Mouse (Mus musculus) liver, embryonic 13.5 days (tissue): ENCODE data around the gene Cdk5. TPM values are rescaled to one million over a fixed set of nuclear protein-coding genes. Genes with fewer than 3 reads are reported as not detected.

Experiments used
- ATAC-seq: fragments of 200-750 bp; cut with Nextera tagmentation; 2 replicates; pipeline ENCODE4 v1.8.0; 2017; ENCODE audit warnings: low read depth, mild to moderate bottlenecking, moderate number of reproducible peaks, moderate library complexity
- DNase-seq: peaks from one replicate; pipeline ENCODE4 v3.0.0; 2022
- H3K27ac ChIP-seq: fragments of 300-500 bp; sonication (generic); 2 replicates; pipeline ENCODE4 v1.5.1; 2015; ENCODE audit warnings: moderate library complexity, mild to moderate bottlenecking, inconsistent platforms
- H3K27me3 ChIP-seq: fragments of 300-500 bp; sonication (generic); 2 replicates; pipeline ENCODE4 v1.6.1; 2015; ENCODE audit warnings: mild to moderate bottlenecking, inconsistent platforms
- H3K36me3 ChIP-seq: fragments of 300-500 bp; sonication (generic); 2 replicates; pipeline ENCODE4 v1.6.1; 2015; ENCODE audit warnings: mild to moderate bottlenecking, inconsistent platforms
- H3K4me1 ChIP-seq: fragments of 300-500 bp; sonication (generic); replicated peaks from 2 replicates; pipeline ENCODE4 v1.6.1; 2015; ENCODE audit warnings: inconsistent platforms
- H3K4me2 ChIP-seq: fragments of 300-500 bp; sonication (generic); 2 replicates; pipeline ENCODE4 v1.6.1; 2015; ENCODE audit warnings: inconsistent platforms, mild to moderate bottlenecking, moderate library complexity
- H3K4me3 ChIP-seq: fragments of 300-500 bp; sonication (generic); replicated peaks from 2 replicates; pipeline ENCODE4 v1.5.1; 2015; ENCODE audit warnings: mild to moderate bottlenecking, inconsistent platforms
- H3K9ac ChIP-seq: fragments of 300-500 bp; sonication (generic); 2 replicates; pipeline ENCODE4 v1.6.1; 2015; ENCODE audit warnings: mild to moderate bottlenecking, inconsistent platforms
- H3K9me3 ChIP-seq: fragments of 300-500 bp; sonication (generic); replicated peaks from 2 replicates; pipeline ENCODE4 v1.6.1; 2016; ENCODE audit warnings: inconsistent platforms
- WGBS: fragments of 180-500 bp; shearing (Covaris S2); methylation state at CpG from one replicate; pipeline ENCODE4 v1.1.7; 2015; ENCODE audit not compliant: insufficient replicate concordance; 5-methylcytosine and 5-hydroxymethylcytosine counted together
- polyA plus RNA-seq: library from polyadenylated mRNA; unstranded; fragments of >200 nt; fragmentation: Nextera tagmentation; extraction: Ambion mirVana; gene quantifications from 2 replicates; pipeline ENCODE4 v1.2.1, GENCODE M21; 2015

Cdk5 gene
- polyA plus RNA-seq, 1 experiment from 2014 or later: 10.9 TPM

DNA sequence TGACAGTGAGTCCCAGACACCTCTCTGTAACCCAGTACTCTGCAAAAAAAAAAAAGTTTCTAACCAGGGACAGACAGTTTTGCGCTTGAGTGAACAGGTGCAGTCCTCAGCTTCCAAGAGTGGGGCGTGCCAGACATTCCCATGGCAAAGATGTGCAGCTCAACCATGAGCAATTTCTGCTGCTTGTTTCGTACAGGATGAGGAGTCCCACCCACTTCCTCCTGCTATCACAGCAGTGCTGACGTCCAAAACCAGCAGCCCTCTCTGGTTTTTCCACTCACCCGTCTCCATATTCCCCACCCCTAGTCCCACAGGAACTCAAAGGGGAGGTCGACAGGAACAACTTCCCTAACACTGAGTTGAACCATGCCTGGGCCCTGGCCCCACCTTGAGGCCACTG, 38.9 kb downstream of the Cdk5 start:
- Histone ChIP-seq H3K27ac (no peak overlapping the region), H3K27me3 (peaks cover 52% of the 10 kb centered on the region), H3K9ac (no peak overlapping the region), H3K4me3 (no peak overlapping the region), H3K9me3 (no peaks in the 10 kb centered on the region), H3K36me3 (no peaks in the 10 kb centered on the region), H3K4me1 (peaks cover 47% of the 10 kb centered on the region), H3K4me2 (peak overlapping the region; percentile 75; the same call in 1 of the 2 replicates)
- 22% methylated on average over 6 of the region's 6 CpGs for WGBS
- no peak for DNase-seq
- no peak for ATAC-seq

DNA sequence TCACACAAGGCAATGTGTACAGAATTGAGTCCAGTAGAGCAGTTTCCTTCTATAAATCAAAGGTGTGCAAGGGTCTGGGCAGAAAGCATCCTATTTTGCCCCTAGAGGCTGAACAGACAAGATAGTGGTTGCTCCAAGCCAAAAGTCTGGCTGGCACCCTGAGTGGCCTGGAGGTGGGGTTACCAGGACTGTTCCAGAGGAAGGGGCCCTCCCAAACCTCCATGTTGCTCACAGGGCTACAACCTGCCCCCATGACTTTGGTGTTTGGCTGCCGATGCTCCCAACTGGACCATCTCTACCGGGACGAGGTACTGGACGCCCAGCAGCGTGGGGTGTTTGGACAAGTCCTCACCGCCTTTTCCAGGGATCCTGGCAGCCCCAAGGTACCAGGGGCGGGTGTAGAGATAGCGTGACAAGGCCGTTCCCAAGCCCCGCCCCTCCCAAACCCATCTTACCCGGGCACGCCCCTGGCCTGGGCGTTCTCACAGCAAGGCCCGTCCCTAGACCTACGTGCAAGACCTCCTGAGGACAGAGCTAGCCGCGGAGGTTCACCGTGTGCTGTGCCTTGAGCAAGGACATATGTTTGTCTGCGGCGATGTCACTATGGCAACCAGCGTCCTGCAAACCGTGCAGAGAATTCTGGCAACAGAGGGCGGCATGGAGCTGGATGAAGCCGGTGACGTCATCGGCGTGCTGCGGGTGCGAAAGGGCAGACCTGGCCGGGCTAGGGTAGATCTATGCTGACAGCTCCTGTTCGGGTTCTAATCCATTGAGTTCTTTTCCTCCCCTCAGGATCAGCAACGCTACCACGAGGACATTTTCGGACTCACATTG, 40.1 kb downstream of the Cdk5 start:
- peaks cover 38% of the 10 kb centered on the region for H3K4me1 ChIP-seq
- WGBS: 2% methylated on average over 34 of the region's 34 CpGs
- peak; percentile 79 for DNase-seq
- peaks cover 49% of the 10 kb centered on the region for H3K27me3 ChIP-seq
- H3K4me3 ChIP-seq: peak overlapping the region; percentile 60
- H3K36me3 ChIP-seq: no peaks in the 10 kb centered on the region
- peak overlapping the region; percentile 75 for H3K4me2 ChIP-seq
- H3K9ac ChIP-seq: peak overlapping the region; percentile 67
- ATAC-seq: peak; percentile 91
- H3K27ac ChIP-seq: no peak overlapping the region
- H3K9me3 ChIP-seq: no peaks in the 10 kb centered on the region

DNA sequence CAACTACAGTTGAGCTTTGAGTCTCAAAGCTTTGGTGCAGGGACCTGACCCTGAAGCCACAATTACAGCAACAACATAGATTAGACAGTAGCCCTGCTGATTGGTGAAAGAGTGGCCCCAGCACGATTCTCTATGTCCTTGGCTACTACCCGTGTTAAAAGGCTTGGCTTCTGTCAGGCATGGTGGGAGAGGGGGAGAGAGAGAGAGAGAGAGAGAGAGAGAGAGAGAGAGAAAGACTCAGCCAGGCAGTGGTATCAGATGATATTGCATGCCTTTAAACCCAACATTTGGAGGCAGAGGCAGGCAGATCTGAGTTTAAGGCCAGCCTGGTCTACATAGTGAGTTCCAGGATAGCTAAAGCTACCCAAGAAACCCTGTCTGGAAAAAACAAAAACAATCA, 41.3 kb downstream of the Cdk5 start:
- peaks cover 25% of the 10 kb centered on the region for H3K4me1 ChIP-seq
- WGBS: 47% methylated on average over 2 of the region's 2 CpGs
- H3K27me3 ChIP-seq: peaks cover 45% of the 10 kb centered on the region
- no peak overlapping the region for H3K4me3 ChIP-seq
- no peaks in the 10 kb centered on the region for H3K9me3 ChIP-seq
- no peak overlapping the region for H3K4me2 ChIP-seq
- no peak overlapping the region for H3K9ac ChIP-seq
- no peak overlapping the region for H3K27ac ChIP-seq
- DNase-seq: no peak
- ATAC-seq: no peak
- no peaks in the 10 kb centered on the region for H3K36me3 ChIP-seq

DNA sequence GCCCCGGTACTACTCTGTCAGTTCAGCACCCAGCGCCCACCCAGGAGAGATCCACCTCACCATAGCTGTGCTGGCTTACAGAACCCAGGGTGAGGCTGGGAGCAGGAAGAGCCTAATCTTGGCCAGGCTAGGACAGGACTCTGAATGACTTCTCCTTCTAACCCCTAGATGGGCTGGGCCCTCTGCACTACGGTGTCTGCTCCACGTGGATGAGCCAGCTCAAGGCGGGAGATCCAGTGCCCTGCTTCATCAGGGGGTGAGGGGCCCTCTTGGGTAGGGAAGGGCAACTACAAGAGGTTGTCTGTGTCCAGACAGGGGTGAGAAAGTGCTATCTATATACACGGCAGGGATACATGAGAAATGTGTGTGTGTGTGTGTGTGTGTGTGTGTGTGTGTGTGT, 41.8 kb downstream of the Cdk5 start:
- H3K4me1 ChIP-seq: peaks cover 25% of the 10 kb centered on the region
- H3K9ac ChIP-seq: no peak overlapping the region
- no peak overlapping the region for H3K4me3 ChIP-seq
- H3K27me3 ChIP-seq: peaks cover 40% of the 10 kb centered on the region
- 63% methylated on average over 6 of the region's 6 CpGs for WGBS
- H3K27ac ChIP-seq: no peak overlapping the region
- no peak overlapping the region for H3K4me2 ChIP-seq
- DNase-seq: no peak
- H3K36me3 ChIP-seq: no peaks in the 10 kb centered on the region
- H3K9me3 ChIP-seq: no peaks in the 10 kb centered on the region
- ATAC-seq: no peak

DNA sequence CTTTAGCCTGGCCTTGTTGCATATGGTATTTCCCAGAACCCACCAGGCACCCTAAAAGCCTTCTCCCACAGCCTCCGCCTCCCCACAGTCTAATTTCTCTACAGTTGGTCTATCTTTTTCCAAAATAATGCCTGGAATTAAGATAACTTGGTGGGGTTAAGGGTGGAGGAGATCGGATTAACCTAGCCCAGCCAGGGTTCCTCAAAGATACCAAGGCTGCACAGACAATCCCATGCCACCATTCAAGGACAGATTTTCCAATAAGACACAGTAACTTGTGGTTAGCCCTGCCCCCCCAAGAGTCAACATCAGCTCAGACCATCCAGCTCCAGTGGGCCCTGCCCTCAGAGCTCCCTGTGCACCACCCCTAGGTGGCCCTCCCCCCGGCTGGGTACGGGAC, 42.8 kb downstream of the Cdk5 start:
- ATAC-seq (no peak), DNase-seq (no peak)
- H3K4me2 ChIP-seq: no peak overlapping the region

DNA sequence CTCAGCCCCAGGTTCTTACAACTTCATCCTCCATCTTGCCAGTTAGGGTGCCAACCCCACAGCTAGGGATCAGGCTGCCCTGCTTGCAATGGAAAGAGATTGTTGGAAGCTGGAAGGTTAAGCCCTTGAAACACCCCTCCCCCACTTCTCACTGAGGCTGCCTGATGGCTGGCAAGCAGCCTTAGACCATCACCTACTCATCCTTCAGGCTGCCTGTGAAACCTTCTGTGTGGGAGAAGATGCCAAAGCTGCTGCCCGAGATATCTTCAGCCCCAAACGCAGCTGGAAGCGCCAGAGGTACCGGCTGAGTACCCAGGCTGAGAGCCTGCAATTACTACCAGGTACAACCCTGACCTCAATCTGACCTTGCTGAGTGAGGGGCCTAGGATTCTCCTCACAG, 43.8 kb downstream of the Cdk5 start:
- Histone ChIP-seq H3K27ac (no peak overlapping the region), H3K27me3 (peaks cover 26% of the 10 kb centered on the region), H3K9me3 (no peaks in the 10 kb centered on the region), H3K4me3 (no peak overlapping the region), H3K4me1 (peaks cover 17% of the 10 kb centered on the region), H3K9ac (no peak overlapping the region), H3K4me2 (no peak overlapping the region), H3K36me3 (no peaks in the 10 kb centered on the region)
- ATAC-seq (no peak), DNase-seq (no peak)
- 70% methylated on average over 4 of the region's 4 CpGs for WGBS

More for the DNA sequence above, 42.8 kb downstream of the Cdk5 start:
- Histone ChIP-seq H3K4me3 (no peak overlapping the region), H3K27me3 (peaks cover 30% of the 10 kb centered on the region), H3K4me1 (peaks cover 25% of the 10 kb centered on the region), H3K9ac (no peak overlapping the region), H3K36me3 (no peaks in the 10 kb centered on the region), H3K9me3 (no peaks in the 10 kb centered on the region), H3K27ac (no peak overlapping the region)
- 62% methylated on average over 4 of the region's 4 CpGs for WGBS

DNA sequence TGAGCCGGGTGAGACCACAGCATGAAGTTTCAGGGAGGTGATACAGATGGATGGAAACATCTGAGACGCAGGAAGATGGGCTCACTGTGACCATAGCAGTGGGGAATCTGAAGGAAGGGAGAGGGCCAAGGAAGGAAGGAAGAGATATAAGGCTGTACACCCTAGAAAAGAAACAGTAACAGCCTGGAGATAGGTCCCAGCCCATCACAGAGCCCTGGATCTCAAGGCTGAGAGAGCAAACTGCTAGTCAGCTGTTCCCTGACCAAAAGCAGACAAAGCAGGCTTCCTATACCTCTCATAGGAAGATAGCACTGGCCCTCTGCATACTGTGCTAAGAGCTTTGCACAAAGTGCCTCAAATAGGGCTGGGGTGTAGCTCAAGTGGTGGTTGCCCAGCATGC, 44.6 kb downstream of the Cdk5 start:
- Histone ChIP-seq H3K4me1 (peaks cover 9% of the 10 kb centered on the region), H3K9ac (no peak overlapping the region), H3K27me3 (peaks cover 26% of the 10 kb centered on the region), H3K9me3 (no peaks in the 10 kb centered on the region), H3K4me2 (no peak overlapping the region), H3K36me3 (no peaks in the 10 kb centered on the region), H3K4me3 (no peak overlapping the region), H3K27ac (no peak overlapping the region)
- ATAC-seq: no peak
- WGBS: 52% methylated on average over 2 of the region's 2 CpGs
- no peak for DNase-seq

DNA sequence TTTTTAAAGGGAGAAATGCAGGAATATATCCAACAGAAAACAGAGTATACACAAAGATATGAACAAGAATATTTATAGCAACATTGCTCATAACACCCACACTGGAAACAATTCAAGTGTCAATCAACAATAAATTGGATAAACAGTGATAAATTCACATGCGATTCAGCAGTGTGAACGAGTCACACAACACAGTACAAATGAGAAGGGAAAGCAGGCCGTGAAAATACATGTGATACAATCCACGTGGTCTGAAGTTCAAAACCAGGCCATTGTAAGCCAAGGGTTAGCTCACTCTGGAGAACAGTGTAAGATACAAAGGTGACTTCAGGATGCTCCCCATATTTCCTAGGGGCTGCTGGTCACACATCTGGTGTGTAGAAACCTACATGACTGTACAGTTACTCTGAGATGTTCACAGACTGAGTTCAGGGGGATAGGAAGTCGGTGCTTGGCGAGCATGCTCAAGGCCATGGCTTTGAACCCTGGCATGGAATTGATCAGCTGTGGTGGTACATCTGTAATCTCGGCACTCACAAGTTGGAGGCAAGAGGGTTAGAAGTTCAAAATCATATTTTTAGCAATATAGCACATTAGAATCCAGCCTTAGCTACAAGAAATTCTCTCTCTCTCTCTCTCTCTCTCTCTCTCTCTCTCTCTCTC, 48.5 kb downstream of the Cdk5 start:
- Histone ChIP-seq H3K27me3 (peaks cover 16% of the 10 kb centered on the region), H3K9ac (no peak overlapping the region), H3K4me2 (no peak overlapping the region), H3K9me3 (no peaks in the 10 kb centered on the region), H3K4me3 (no peak overlapping the region), H3K4me1 (no peaks in the 10 kb centered on the region), H3K27ac (no peak overlapping the region), H3K36me3 (no peaks in the 10 kb centered on the region)
- WGBS: 59% methylated on average over 7 of the region's 7 CpGs
- DNase-seq (no peak), ATAC-seq (no peak)

DNA sequence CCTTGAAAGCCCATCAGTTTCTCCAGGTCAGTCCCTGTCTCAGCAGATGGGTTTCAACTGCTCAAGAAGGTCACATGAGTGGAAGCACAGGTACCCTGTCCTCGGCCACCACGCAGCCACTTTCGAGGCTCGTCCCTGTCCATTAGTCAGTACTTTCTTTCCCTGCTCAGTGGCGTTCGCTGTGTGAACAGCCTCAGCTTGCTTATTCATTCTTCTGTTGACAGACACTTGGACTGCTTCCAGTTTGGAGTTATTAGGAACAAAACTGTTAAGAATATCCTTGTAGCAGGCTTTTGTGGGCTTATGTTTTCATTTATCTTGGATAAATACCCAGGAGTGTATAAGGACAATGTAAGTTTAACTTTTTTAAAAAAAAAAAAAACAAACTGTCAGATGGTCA, 49.1 kb downstream of the Cdk5 start:
- H3K4me3 ChIP-seq: no peak overlapping the region
- no peaks in the 10 kb centered on the region for H3K9me3 ChIP-seq
- 70% methylated on average over 6 of the region's 6 CpGs for WGBS
- no peak overlapping the region for H3K4me2 ChIP-seq
- H3K36me3 ChIP-seq: no peaks in the 10 kb centered on the region
- H3K27me3 ChIP-seq: peaks cover 16% of the 10 kb centered on the region
- no peak overlapping the region for H3K9ac ChIP-seq
- no peaks in the 10 kb centered on the region for H3K4me1 ChIP-seq
- ATAC-seq: no peak
- no peak overlapping the region for H3K27ac ChIP-seq
- no peak for DNase-seq

DNA sequence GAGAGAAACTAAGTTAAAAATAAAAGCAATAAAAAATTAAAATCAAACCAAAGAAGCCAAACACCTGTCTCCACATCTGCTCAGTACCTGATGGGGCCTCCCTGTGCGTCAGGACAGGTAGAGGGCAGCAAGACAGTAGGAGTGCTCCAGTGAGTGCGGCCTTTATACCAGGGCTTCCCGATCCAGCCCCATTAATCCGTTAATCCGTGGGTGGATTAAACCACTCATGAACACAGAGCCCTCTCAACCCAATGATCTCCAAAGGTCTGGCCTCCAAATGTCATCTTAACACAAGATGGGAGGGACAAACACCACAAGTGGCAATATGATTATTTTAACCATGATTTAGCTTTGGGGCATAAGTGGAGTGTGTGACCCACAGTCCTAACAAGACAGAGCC, 49.5 kb downstream of the Cdk5 start:
- Histone ChIP-seq H3K4me1 (no peaks in the 10 kb centered on the region), H3K27me3 (peaks cover 17% of the 10 kb centered on the region), H3K4me3 (no peak overlapping the region), H3K4me2 (no peak overlapping the region), H3K36me3 (no peaks in the 10 kb centered on the region), H3K9me3 (no peaks in the 10 kb centered on the region), H3K27ac (no peak overlapping the region), H3K9ac (no peak overlapping the region)
- DNase-seq: no peak
- 73% methylated on average over 5 of the region's 5 CpGs for WGBS
- ATAC-seq: no peak

DNA sequence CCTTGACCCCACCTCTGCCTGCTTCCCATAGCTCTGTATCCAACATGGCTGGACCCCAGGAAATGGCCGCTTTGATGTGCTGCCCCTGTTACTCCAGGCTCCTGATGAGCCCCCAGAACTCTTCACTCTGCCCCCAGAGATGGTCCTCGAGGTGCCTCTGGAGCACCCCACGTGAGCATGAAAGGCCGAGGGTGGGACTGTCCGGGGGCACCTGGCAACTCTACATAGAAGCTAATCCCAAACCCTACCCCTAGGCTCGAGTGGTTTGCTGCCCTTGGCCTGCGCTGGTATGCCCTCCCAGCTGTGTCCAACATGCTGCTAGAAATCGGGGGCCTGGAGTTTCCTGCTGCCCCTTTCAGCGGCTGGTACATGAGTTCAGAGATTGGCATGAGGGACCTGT, 53.6 kb downstream of the Cdk5 start:
- DNase-seq (no peak), ATAC-seq (no peak)
- Histone ChIP-seq H3K4me3 (no peak overlapping the region), H3K27me3 (peaks cover 29% of the 10 kb centered on the region), H3K4me2 (no peak overlapping the region), H3K36me3 (no peaks in the 10 kb centered on the region), H3K9ac (no peak overlapping the region), H3K4me1 (peaks cover 9% of the 10 kb centered on the region), H3K27ac (no peak overlapping the region), H3K9me3 (no peaks in the 10 kb centered on the region)
- 64% methylated on average over 9 of the region's 9 CpGs for WGBS
